Mouse (Mus musculus) liver, adult 2 months (tissue): ENCODE results near the gene 9230102O04Rik. TPM values are rescaled to one million over a fixed set of nuclear protein-coding genes. Genes with fewer than 3 reads are reported as not detected.

ENCODE experiments used
- DNase-seq: peaks from one replicate; pipeline ENCODE4 v3.0.0-alpha.2; 2011; ENCODE audit warnings: low read depth, low spot score; ENCODE audit errors: extremely low read depth
- H3K27ac ChIP-seq: fragments of 200-500 bp; replicated peaks from 2 replicates; pipeline ENCODE4 v1.5.1; 2012; ENCODE audit warnings: low read depth, mild to moderate bottlenecking, control low read depth, inconsistent platforms, low read length; ENCODE audit not compliant: insufficient read depth
- H3K27me3 ChIP-seq: fragments of 200-500 bp; 2 replicates; pipeline ENCODE4 v1.6.1; 2012; ENCODE audit warnings: mild to moderate bottlenecking, moderate library complexity, low read length, inconsistent platforms; ENCODE audit not compliant: control insufficient read depth, insufficient read depth
- H3K36me3 ChIP-seq: fragments of 200-500 bp; 2 replicates; pipeline ENCODE4 v1.6.1; 2012; ENCODE audit warnings: low read length, inconsistent platforms; ENCODE audit not compliant: control insufficient read depth, insufficient read depth
- H3K4me1 ChIP-seq: fragments of 200-500 bp; 2 replicates; pipeline ENCODE4 v1.6.1; 2011; ENCODE audit warnings: low read length; ENCODE audit not compliant: control insufficient read depth, insufficient read depth
- H3K4me3 ChIP-seq: fragments of 200-500 bp; 2 replicates; pipeline ENCODE4 v1.5.1; 2011; ENCODE audit warnings: low read depth, mild to moderate bottlenecking, control low read depth, low read length, moderate library complexity; ENCODE audit not compliant: insufficient read depth
- H3K79me2 ChIP-seq: fragments of 200-500 bp; 2 replicates; pipeline ENCODE4 v1.6.1; 2012; ENCODE audit warnings: inconsistent platforms, mild to moderate bottlenecking, low read length, moderate library complexity; ENCODE audit not compliant: control insufficient read depth, insufficient read depth
- H3K9ac ChIP-seq: fragments of 200-500 bp; 2 replicates; pipeline ENCODE4 v1.6.1; 2012; ENCODE audit warnings: low read depth, mild to moderate bottlenecking, control low read depth, inconsistent platforms, low read length
- CTCF ChIP-seq: fragments of 200-500 bp; IDR thresholded peaks from 2 replicates; pipeline ENCODE4 v1.5.1; 2011; ENCODE audit warnings: low read depth, low read length, control low read depth
- POLR2A ChIP-seq: fragments of 200-500 bp; IDR thresholded peaks from 2 replicates; pipeline ENCODE4 v1.6.1; 2011; ENCODE audit warnings: low read length, control low read depth; ENCODE audit not compliant: insufficient read depth; ENCODE audit errors: extremely low read depth
- WGBS: fragments of 180-500 bp; shearing (Covaris S2); methylation state at CpG from one replicate; pipeline ENCODE4 v1.1.7; 2018; 5-methylcytosine and 5-hydroxymethylcytosine counted together
- polyA plus RNA-seq: library from polyadenylated mRNA; depleted of rRNA; stranded (reverse); fragments of >200 nt; gene quantifications from 2 replicates; pipeline ENCODE4 v1.2.3, GENCODE M21; 2012
- total RNA-seq: library from RNA; depleted of rRNA; stranded (reverse); fragments of >200 nt; gene quantifications from 2 replicates; pipeline ENCODE4 v1.2.3, GENCODE M21; 2014

Gene 9230102O04Rik
- total and polyA plus RNA-seq, 2 experiments = not detected

DNA sequence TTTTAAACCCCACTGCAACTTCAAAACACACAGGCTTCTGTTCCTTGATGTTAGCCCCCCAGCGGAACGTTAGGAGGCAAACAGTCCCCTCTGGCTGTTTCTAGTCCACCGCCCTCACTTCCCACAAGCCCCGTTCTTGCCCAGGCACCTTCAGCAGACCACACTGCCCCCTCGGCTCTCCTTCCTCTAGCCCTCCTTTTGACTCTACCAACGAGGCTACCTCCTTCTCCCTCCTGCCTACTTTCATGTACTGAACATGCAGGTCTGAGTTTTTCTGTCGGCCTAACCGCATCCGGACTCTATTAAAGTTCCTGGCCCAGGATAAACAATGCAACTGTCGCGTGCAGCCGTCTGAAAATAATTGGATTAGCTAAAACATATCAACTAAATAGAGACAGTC is 16.7 kb downstream of the 9230102O04Rik start:
- Histone ChIP-seq H3K79me2 (no peaks in the 10 kb centered on the region), H3K4me1 (peaks cover 2% of the 10 kb centered on the region; the same call in 1 of the 2 replicates), H3K27ac (no peak overlapping the region), H3K36me3 (no peaks in the 10 kb centered on the region), H3K9ac (no peak overlapping the region), H3K27me3 (peaks cover 6% of the 10 kb centered on the region), H3K4me3 (no peak overlapping the region)
- WGBS = 66% methylated on average over 12 of the region's 12 CpGs
- TF ChIP-seq POLR2A (no peak), CTCF (no peak)
- no peak for DNase-seq

GRCm38 (mm10) chr2:9871798-9872197 is 17.5 kb downstream of the 9230102O04Rik start:
- 75% methylated on average over 6 of the region's 6 CpGs for WGBS
- 0 out of 2 replicates have a peak, but pooled peaks cover 2% of the 10 kb centered on the region for H3K27me3 ChIP-seq
- TF ChIP-seq CTCF (no peak), POLR2A (no peak)
- no peaks in the 10 kb centered on the region for H3K36me3 ChIP-seq
- H3K27ac ChIP-seq = no peak overlapping the region
- DNase-seq = no peak
- no peaks in the 10 kb centered on the region for H3K4me1 ChIP-seq
- H3K9ac ChIP-seq = no peak overlapping the region
- no peaks in the 10 kb centered on the region for H3K79me2 ChIP-seq
- no peak overlapping the region for H3K4me3 ChIP-seq

DNA sequence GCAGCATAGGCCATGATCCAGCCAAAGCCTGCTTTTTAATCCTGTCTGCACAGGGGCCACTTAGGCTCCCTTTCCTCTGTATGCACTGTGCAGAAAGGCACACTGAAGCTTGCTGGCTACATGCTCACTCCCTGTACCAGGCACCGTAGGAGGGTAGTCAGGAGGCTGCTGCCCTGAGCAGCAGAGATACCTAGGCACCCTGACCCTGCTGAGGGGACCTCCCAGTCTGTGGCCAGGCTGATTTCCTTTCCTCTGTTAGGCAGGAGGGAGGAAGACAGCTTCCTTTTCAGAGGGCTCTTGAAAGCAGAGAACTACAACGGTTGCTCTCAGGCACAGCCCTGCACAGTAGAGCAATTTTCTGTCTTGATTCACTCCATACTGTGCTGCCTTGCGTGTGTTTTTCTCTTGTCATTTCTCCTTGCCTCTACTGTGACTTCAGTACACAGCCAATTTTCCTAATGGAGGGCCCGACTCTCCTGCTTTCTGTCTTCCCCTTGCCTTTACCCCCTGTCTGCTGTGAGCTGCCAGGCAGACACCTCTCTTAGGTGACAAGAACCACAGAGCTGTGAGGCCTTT is 18.1 kb downstream of the 9230102O04Rik start:
- H3K36me3 ChIP-seq = no peaks in the 10 kb centered on the region
- 67% methylated on average over 4 of the region's 4 CpGs for WGBS
- H3K27ac ChIP-seq = no peak overlapping the region
- no peak for DNase-seq
- 0 out of 2 replicates have a peak, but pooled peaks cover 2% of the 10 kb centered on the region for H3K27me3 ChIP-seq
- H3K9ac ChIP-seq = no peak overlapping the region
- no peak for TF ChIP-seq POLR2A
- no peak for TF ChIP-seq CTCF
- H3K4me1 ChIP-seq = no peaks in the 10 kb centered on the region
- H3K4me3 ChIP-seq = no peak overlapping the region
- no peaks in the 10 kb centered on the region for H3K79me2 ChIP-seq

- Histone ChIP-seq H3K27ac (no peak overlapping the region), H3K36me3 (no peaks in the 10 kb centered on the region), H3K4me1 (no peaks in the 10 kb centered on the region), H3K4me3 (no peak overlapping the region), H3K9ac (no peak overlapping the region), H3K79me2 (no peaks in the 10 kb centered on the region), H3K27me3 (no peaks in the 10 kb centered on the region)
- 77% methylated on average over 12 of the region's 12 CpGs for WGBS
- no peak for DNase-seq
- no peak for TF ChIP-seq CTCF
- no peak for TF ChIP-seq POLR2A
These were observed 22.1 kb downstream of the 9230102O04Rik start for GRCm38 (mm10) chr2:9867092-9867825.

DNA sequence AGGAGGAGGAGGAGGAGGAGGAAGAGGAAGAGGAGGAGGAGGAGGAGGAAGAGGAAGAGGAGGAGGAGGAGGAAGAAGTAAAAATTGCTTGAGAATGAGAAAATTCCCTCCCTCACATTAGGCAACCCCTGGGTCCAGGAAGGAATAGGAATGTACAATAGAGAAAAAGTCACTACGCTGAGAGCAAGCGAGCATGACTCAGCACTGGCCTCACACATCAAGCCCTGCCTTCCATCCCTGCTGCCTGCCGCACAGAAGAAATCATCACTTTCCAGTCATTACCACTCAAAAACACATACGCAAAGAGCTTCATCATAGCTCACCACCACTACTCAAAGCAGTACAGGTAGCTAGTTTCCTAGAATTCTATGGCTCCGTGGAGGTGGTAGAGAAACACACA is 28.6 kb downstream of the 9230102O04Rik start:
- Histone ChIP-seq H3K36me3 (no peaks in the 10 kb centered on the region), H3K27ac (no peak overlapping the region), H3K79me2 (no peaks in the 10 kb centered on the region), H3K4me3 (no peak overlapping the region), H3K27me3 (no peaks in the 10 kb centered on the region), H3K4me1 (no peaks in the 10 kb centered on the region), H3K9ac (no peak overlapping the region)
- no peak for DNase-seq
- WGBS = 86% methylated on average over 5 of the region's 5 CpGs
- TF ChIP-seq POLR2A = no peak
- no peak for TF ChIP-seq CTCF

- no peak for TF ChIP-seq CTCF
- Histone ChIP-seq H3K36me3 (no peaks in the 10 kb centered on the region), H3K27ac (no peak overlapping the region)
These were observed 33.5 kb downstream of the 9230102O04Rik start for GRCm38 (mm10) chr2:9855861-9856260.

More at GRCm38 (mm10) chr2:9855861-9856260, 33.5 kb downstream of the 9230102O04Rik start:
- DNase-seq = no peak
- WGBS = 60% methylated on average over 4 of the region's 4 CpGs
- Histone ChIP-seq H3K79me2 (no peaks in the 10 kb centered on the region), H3K27me3 (no peaks in the 10 kb centered on the region), H3K4me3 (no peak overlapping the region), H3K9ac (no peak overlapping the region), H3K4me1 (no peaks in the 10 kb centered on the region)
